Mouse (Mus musculus): ENCODE data around the gene Hnrnpf.

Gene Hnrnpf

GRCm38 (mm10) chr6:117891369-117892160 lies 8.6 kb upstream of the Hnrnpf start:
- no peak for ATAC-seq (ENCODE audit: insufficient number of reproducible peaks, low FRiP score, low TSS enrichment)

- no peak for ATAC-seq (ENCODE audit: insufficient number of reproducible peaks, low FRiP score, low TSS enrichment)
Observed at GRCm38 (mm10) chr6:117892386-117892785, 7.7 kb upstream of the Hnrnpf start.

- no peak for ATAC-seq (ENCODE audit: insufficient number of reproducible peaks, low FRiP score, low TSS enrichment)
Observed at GRCm38 (mm10) chr6:117893435-117893834, 6.7 kb upstream of the Hnrnpf start.

GRCm38 (mm10) chr6:117897800-117898199 lies 2.3 kb upstream of the Hnrnpf start:
- ATAC-seq (ENCODE audit: insufficient number of reproducible peaks, low FRiP score, low TSS enrichment) = no peak

GRCm38 (mm10) chr6:117901510-117902402 lies 1.6 kb downstream of the Hnrnpf start:
- no peak for ATAC-seq (ENCODE audit: insufficient number of reproducible peaks, low FRiP score, low TSS enrichment)

GRCm38 (mm10) chr6:117902556-117902955 lies 2.4 kb downstream of the Hnrnpf start:
- ATAC-seq (ENCODE audit: insufficient number of reproducible peaks, low FRiP score, low TSS enrichment) = no peak

GRCm38 (mm10) chr6:117903836-117904235 lies 3.7 kb downstream of the Hnrnpf start:
- ATAC-seq (ENCODE audit: insufficient number of reproducible peaks, low FRiP score, low TSS enrichment) = no peak

- ATAC-seq (ENCODE audit: insufficient number of reproducible peaks, low FRiP score, low TSS enrichment) = no peak
Observed at GRCm38 (mm10) chr6:117905260-117905930, 5.3 kb downstream of the Hnrnpf start.

- peak; percentile 22; the same call in 1 of the 2 replicates for ATAC-seq (ENCODE audit: insufficient number of reproducible peaks, low FRiP score, low TSS enrichment)
Observed at GRCm38 (mm10) chr6:117906015-117906531, 5.9 kb downstream of the Hnrnpf start.

GRCm38 (mm10) chr6:117906590-117907271 lies 6.6 kb downstream of the Hnrnpf start:
- peak; percentile 98 for ATAC-seq (ENCODE audit: insufficient number of reproducible peaks, low FRiP score, low TSS enrichment)

- ATAC-seq (ENCODE audit: insufficient number of reproducible peaks, low FRiP score, low TSS enrichment) = peak; percentile 15; the same call in 1 of the 2 replicates
Observed at GRCm38 (mm10) chr6:117907301-117907978, 7.3 kb downstream of the Hnrnpf start.

- no peak for ATAC-seq (ENCODE audit: insufficient number of reproducible peaks, low FRiP score, low TSS enrichment)
Observed at GRCm38 (mm10) chr6:117907979-117908355, 7.8 kb downstream of the Hnrnpf start.

GRCm38 (mm10) chr6:117908424-117908900 lies 8.3 kb downstream of the Hnrnpf start:
- no peak for ATAC-seq (ENCODE audit: insufficient number of reproducible peaks, low FRiP score, low TSS enrichment)

- ATAC-seq (ENCODE audit: insufficient number of reproducible peaks, low FRiP score, low TSS enrichment) = no peak
Observed at GRCm38 (mm10) chr6:117910120-117910661, 10.1 kb downstream of the Hnrnpf start.

- ATAC-seq (ENCODE audit: insufficient number of reproducible peaks, low FRiP score, low TSS enrichment) = no peak
Observed at GRCm38 (mm10) chr6:117914541-117914940, 14.4 kb downstream of the Hnrnpf start.

- no peak for ATAC-seq (ENCODE audit: insufficient number of reproducible peaks, low FRiP score, low TSS enrichment)
Observed at GRCm38 (mm10) chr6:117916205-117916736, 16.1 kb downstream of the Hnrnpf start.

GRCm38 (mm10) chr6:117916737-117917426 lies 16.8 kb downstream of the Hnrnpf start:
- peak; percentile 80 for ATAC-seq (ENCODE audit: insufficient number of reproducible peaks, low FRiP score, low TSS enrichment)

- no peak for ATAC-seq (ENCODE audit: insufficient number of reproducible peaks, low FRiP score, low TSS enrichment)
Observed at GRCm38 (mm10) chr6:117917576-117917975, 17.5 kb downstream of the Hnrnpf start.
